Mouse (Mus musculus): ENCODE data around the gene Npw. TPM values are rescaled to one million over a fixed set of nuclear protein-coding genes. Genes with fewer than 3 reads are reported as not detected.

Gene Npw
- polyA plus RNA-seq, 1 experiment: 0.19 TPM

- Histone ChIP-seq H3K36me3 (ENCODE audit: control insufficient read depth, insufficient read depth, low read length) (no peaks in the 10 kb centered on the region), H3K27me3 (ENCODE audit: control insufficient read depth, insufficient read depth, low read length) (no peaks in the 10 kb centered on the region)
- TF ChIP-seq POLR2A (IDR thresholded peaks at IDR 0.05; ENCODE audit: control insufficient read depth, low read depth, low read length): no peak; the same call in 1 of the 2 replicates
- TF ChIP-seq CTCF (IDR thresholded peaks at IDR 0.05; ENCODE audit: control insufficient read depth, insufficient read depth, insufficient replicate concordance, low read depth, low read length): no peak
These were observed 25.3 kb downstream of the Npw start for GRCm38 (mm10) chr17:24632813-24633449.

GRCm38 (mm10) chr17:24632167-24632812 is 26.0 kb downstream of the Npw start, which contains the start of the genes Tsc2 and Nthl1:
Gene Tsc2, minus strand, starts transcription at chr17:24632630.
Gene Nthl1, plus strand, starts transcription at chr17:24632680.
- TF ChIP-seq CTCF (IDR thresholded peaks at IDR 0.05; ENCODE audit: control insufficient read depth, insufficient read depth, insufficient replicate concordance, low read depth, low read length) (no peak), POLR2A (IDR thresholded peaks at IDR 0.05; ENCODE audit: control insufficient read depth, low read depth, low read length) (no peak; the same call in 1 of the 2 replicates)
- no peaks in the 10 kb centered on the region for H3K27me3 ChIP-seq (ENCODE audit: control insufficient read depth, insufficient read depth, low read length)
- peak within 1 kb of the TSS; percentile 86 for H3K4me3 ChIP-seq (ENCODE audit: control insufficient read depth, low read depth, low read length)
- peak within 1 kb of the TSS; percentile 75 for H3K27ac ChIP-seq (ENCODE audit: control insufficient read depth, insufficient read depth, low read depth, low read length)
- peaks cover 13% of the 10 kb centered on the region for H3K4me1 ChIP-seq (ENCODE audit: control insufficient read depth, insufficient read depth, low read length)
- no peaks in the 10 kb centered on the region for H3K36me3 ChIP-seq (ENCODE audit: control insufficient read depth, insufficient read depth, low read length)

More at GRCm38 (mm10) chr17:24632813-24633449, 25.3 kb downstream of the Npw start:
- peak overlapping the region; percentile 75 for H3K27ac ChIP-seq (ENCODE audit: control insufficient read depth, insufficient read depth, low read depth, low read length)
- H3K4me1 ChIP-seq (ENCODE audit: control insufficient read depth, insufficient read depth, low read length): peaks cover 13% of the 10 kb centered on the region
- peak overlapping the region; percentile 86 for H3K4me3 ChIP-seq (ENCODE audit: control insufficient read depth, low read depth, low read length)

GRCm38 (mm10) chr17:24630072-24630471 is 28.2 kb downstream of the Npw start:
- H3K36me3 ChIP-seq (ENCODE audit: control insufficient read depth, insufficient read depth, low read length): no peaks in the 10 kb centered on the region
- H3K4me1 ChIP-seq (ENCODE audit: control insufficient read depth, insufficient read depth, low read length): peaks cover 13% of the 10 kb centered on the region
- no peak overlapping the region for H3K4me3 ChIP-seq (ENCODE audit: control insufficient read depth, low read depth, low read length)

DNA sequence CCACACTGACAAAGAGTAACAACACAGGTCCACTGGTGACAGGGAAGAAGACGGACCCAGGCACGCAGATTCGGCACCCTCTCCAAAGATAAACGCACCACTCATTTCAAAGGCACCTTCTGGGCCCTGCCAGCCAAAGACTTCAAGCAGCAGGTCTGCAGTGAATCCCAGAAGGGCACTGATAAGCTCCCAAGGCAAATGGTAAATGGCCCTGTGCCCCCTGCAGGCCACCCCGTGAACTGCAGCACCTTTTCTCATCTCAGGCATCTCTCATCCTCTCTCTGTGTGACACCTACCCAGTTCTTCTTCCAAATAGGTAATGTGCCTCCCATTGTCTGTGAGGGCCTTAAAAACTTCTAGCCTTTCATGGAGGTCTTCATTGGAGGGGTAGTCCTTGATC is 29.6 kb downstream of the Npw start:
- H3K4me3 ChIP-seq (ENCODE audit: control insufficient read depth, low read depth, low read length): no peak overlapping the region

More at GRCm38 (mm10) chr17:24630072-24630471, 28.2 kb downstream of the Npw start:
- no peaks in the 10 kb centered on the region for H3K27me3 ChIP-seq (ENCODE audit: control insufficient read depth, insufficient read depth, low read length)
- TF ChIP-seq CTCF (IDR thresholded peaks at IDR 0.05; ENCODE audit: control insufficient read depth, insufficient read depth, insufficient replicate concordance, low read depth, low read length) (no peak), POLR2A (IDR thresholded peaks at IDR 0.05; ENCODE audit: control insufficient read depth, low read depth, low read length) (no peak)
- no peak overlapping the region for H3K27ac ChIP-seq (ENCODE audit: control insufficient read depth, insufficient read depth, low read depth, low read length)

DNA sequence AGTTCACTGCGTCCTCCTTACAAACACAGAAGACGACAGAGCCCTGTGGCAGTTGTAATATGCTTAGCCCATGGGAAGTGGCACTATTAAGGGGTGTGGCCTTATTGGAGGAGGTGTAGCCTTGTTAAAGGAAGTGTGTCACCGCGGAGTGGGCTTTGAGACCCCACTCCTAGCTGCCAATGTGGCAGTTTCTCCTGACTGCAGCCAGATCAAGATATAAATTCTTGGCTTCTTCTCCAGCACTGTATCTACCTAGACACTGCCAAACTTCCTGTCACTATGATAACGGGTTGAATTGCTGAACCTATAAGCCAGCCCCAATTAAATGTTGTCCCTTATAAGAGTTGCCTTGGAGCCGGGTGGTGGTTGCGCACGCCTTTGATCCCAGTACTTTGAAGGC is 32.8 kb downstream of the Npw start:
- Histone ChIP-seq H3K27me3 (ENCODE audit: control insufficient read depth, insufficient read depth, low read length) (no peaks in the 10 kb centered on the region), H3K4me1 (ENCODE audit: control insufficient read depth, insufficient read depth, low read length) (no peaks in the 10 kb centered on the region), H3K27ac (ENCODE audit: control insufficient read depth, insufficient read depth, low read depth, low read length) (no peak overlapping the region), H3K4me3 (ENCODE audit: control insufficient read depth, low read depth, low read length) (no peak overlapping the region), H3K36me3 (ENCODE audit: control insufficient read depth, insufficient read depth, low read length) (no peaks in the 10 kb centered on the region)
- TF ChIP-seq POLR2A (IDR thresholded peaks at IDR 0.05; ENCODE audit: control insufficient read depth, low read depth, low read length) (no peak), CTCF (IDR thresholded peaks at IDR 0.05; ENCODE audit: control insufficient read depth, insufficient read depth, insufficient replicate concordance, low read depth, low read length) (no peak)

More for the DNA sequence above, 29.6 kb downstream of the Npw start:
- no peaks in the 10 kb centered on the region for H3K36me3 ChIP-seq (ENCODE audit: control insufficient read depth, insufficient read depth, low read length)
- H3K27me3 ChIP-seq (ENCODE audit: control insufficient read depth, insufficient read depth, low read length): no peaks in the 10 kb centered on the region
- TF ChIP-seq CTCF (IDR thresholded peaks at IDR 0.05; ENCODE audit: control insufficient read depth, insufficient read depth, insufficient replicate concordance, low read depth, low read length) (peak; percentile 96; the same call in 1 of the 2 replicates), POLR2A (IDR thresholded peaks at IDR 0.05; ENCODE audit: control insufficient read depth, low read depth, low read length) (no peak)
- H3K27ac ChIP-seq (ENCODE audit: control insufficient read depth, insufficient read depth, low read depth, low read length): no peak overlapping the region
- H3K4me1 ChIP-seq (ENCODE audit: control insufficient read depth, insufficient read depth, low read length): peaks cover 13% of the 10 kb centered on the region

DNA sequence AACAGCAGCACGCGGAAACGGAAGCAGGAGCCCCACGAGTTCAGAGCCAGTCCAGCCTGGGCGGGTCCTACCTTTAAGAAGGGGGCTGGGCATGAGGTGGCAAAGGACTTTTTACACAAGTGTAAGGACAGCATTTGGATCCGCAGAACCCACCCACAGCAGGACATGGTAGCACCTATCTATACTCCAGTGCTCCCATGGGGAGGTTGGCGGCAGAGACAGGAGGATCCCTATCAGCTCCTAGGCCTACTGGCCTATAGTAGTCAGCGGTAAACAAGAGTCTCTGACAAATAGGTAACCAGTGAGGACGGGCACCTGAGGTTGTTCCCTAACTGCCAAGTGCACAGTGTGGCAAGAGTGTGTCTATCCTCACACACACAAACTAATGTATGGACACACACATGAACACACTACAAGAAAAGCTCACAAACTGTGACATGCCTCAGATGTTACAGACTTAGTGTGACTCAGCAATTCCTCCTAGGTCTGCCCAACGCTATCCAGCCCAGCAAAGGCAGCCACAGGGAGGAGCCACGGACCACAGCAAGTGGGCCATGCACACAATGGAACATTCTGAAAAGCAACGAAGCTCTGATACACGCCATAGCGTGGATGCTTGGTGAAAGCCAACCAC is 40.6 kb downstream of the Npw start:
- Histone ChIP-seq H3K27me3 (ENCODE audit: control insufficient read depth, insufficient read depth, low read length) (no peaks in the 10 kb centered on the region), H3K4me3 (ENCODE audit: control insufficient read depth, low read depth, low read length) (no peak overlapping the region), H3K36me3 (ENCODE audit: control insufficient read depth, insufficient read depth, low read length) (no peaks in the 10 kb centered on the region), H3K4me1 (ENCODE audit: control insufficient read depth, insufficient read depth, low read length) (no peaks in the 10 kb centered on the region), H3K27ac (ENCODE audit: control insufficient read depth, insufficient read depth, low read depth, low read length) (no peak overlapping the region)
- TF ChIP-seq POLR2A (IDR thresholded peaks at IDR 0.05; ENCODE audit: control insufficient read depth, low read depth, low read length) (no peak), CTCF (IDR thresholded peaks at IDR 0.05; ENCODE audit: control insufficient read depth, insufficient read depth, insufficient replicate concordance, low read depth, low read length) (no peak)

DNA sequence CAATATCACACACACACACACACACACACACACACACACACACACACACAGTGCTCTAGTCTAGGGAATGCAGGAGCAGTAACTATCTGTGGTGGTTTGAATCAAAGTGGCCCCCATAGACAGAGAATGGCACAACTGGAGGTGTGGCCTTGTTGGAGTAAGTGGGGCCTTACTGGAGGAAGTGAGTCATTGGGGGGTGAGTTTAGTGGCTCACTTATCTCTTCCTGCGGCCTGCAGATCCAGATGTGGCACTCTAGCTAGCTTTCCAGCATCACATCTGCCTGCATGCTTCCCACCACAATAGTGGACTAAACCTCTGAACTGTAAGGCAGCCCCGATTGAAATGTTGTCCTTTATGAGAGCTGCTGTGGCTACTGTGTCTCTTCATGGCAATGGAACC is 47.5 kb downstream of the Npw start:
- Histone ChIP-seq H3K4me3 (ENCODE audit: control insufficient read depth, low read depth, low read length) (no peak overlapping the region), H3K36me3 (ENCODE audit: control insufficient read depth, insufficient read depth, low read length) (no peaks in the 10 kb centered on the region), H3K27me3 (ENCODE audit: control insufficient read depth, insufficient read depth, low read length) (no peaks in the 10 kb centered on the region), H3K4me1 (ENCODE audit: control insufficient read depth, insufficient read depth, low read length) (no peaks in the 10 kb centered on the region), H3K27ac (ENCODE audit: control insufficient read depth, insufficient read depth, low read depth, low read length) (no peak overlapping the region)
- TF ChIP-seq POLR2A (IDR thresholded peaks at IDR 0.05; ENCODE audit: control insufficient read depth, low read depth, low read length) (no peak), CTCF (IDR thresholded peaks at IDR 0.05; ENCODE audit: control insufficient read depth, insufficient read depth, insufficient replicate concordance, low read depth, low read length) (no peak)
